ENCODE assay signal across 8 mouse cellular contexts in the genomic region with DNA sequence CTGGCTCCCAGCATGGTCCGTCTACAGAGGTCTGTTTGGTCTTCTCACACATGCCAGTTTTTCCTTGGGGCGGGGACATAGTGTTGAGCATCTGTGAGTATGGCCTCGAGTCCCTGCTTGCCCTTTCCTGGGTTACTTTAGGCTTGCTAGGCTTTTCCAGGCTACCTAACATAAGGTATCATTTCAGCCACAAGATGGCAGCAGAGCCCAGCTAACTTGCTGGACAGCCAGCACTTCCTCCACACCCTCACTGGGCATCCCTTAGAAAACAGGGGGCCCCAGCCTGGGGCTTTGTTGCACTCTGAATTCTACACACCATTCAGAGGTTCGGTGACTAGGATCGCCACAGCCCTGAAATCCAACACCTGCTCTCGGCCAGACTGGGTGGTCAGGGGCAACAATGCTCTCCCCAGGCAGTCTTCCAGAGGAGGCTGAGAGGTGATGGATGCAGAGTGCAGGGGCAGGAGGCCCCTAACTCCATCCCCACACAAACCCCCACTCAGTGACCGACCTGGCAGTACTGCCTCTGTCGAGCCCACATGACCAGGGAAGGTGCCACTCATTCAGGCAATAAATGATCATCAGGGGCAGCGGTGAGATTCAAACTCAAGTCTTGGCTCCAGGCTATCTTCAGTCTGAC. TPM values are rescaled to one million over a fixed set of nuclear protein-coding genes. Genes with fewer than 3 reads are reported as not detected.
A peak's percentile ranks its signal among the peaks of the same experiment; 100 is the strongest.
DNase-seq lines count a peak whose midpoint lies in the region; ATAC-seq lines count a peak whose summit lies in the region.

No protein-coding gene starts in this region.

- intact Hi-C loops in heart, postnatal 36 days (cut with DNase I) = loop anchor here (1.0 to 5.0 kb wide), 4 partner anchors 270 to 1075 kb away; no protein-coding TSS in a partner anchor

- DNase-seq in CD8-positive naive resting alpha-beta T cell, adult 2 months (ENCODE audit: low read depth in 2 of 2, low spot score in 2 of 2) = peak; percentile 57 to 69
- DNase-seq in brain, adult 2 months (ENCODE audit: low read depth, low spot score) = peak; percentile 86
- DNase-seq in heart, postnatal 36 days = peak; percentile 79 to 84
- peak; percentile 37 for DNase-seq in large intestine, adult 2 months (ENCODE audit: low read depth, low spot score)
- peak; percentile 63 to 73 for DNase-seq in lung, adult 18-20 months
- peak; percentile 48 to 88 for DNase-seq in thymus, postnatal 10 days (ENCODE audit: low spot score in 2 of 2)

- ATAC-seq in erythroid progenitor cell, adult 5-6 weeks (replicated peaks; ENCODE audit: low FRiP score, poor library complexity, severe bottlenecking) = peak; percentile 65; the same call in 1 of the 2 replicates
- ATAC-seq in neutrophil, adult 5-6 weeks (ENCODE audit: extremely low read depth, insufficient number of reproducible peaks, low FRiP score, poor library complexity, severe bottlenecking) = peak; percentile 74

- 21% methylated on average over 9 of the region's 9 CpGs for WGBS in large intestine, adult 2 months

RNA-seq across cellular contexts. Expression of gene Akna, which starts 14.3 kb away (rescaled TPM):
- 18.7 and 26.4 TPM in 2 replicates for total RNA-seq in erythroid progenitor cell, adult 5-6 weeks (2015; ENCODE audit: low replicate concordance)
- 12.0 and 13.1 TPM in 2 replicates for total RNA-seq in erythroid progenitor cell, adult 5-6 weeks (2017; ENCODE audit: low replicate concordance)
- 1 to 10 TPM; 3.6 to 4.0 TPM for total RNA-seq in heart, postnatal 36 days (2021)
- 7.6 and 8.7 TPM in 2 replicates for polyA plus RNA-seq in large intestine, adult 2 months (2012; rRNA removed)
- total RNA-seq in neutrophil, adult 5-6 weeks (2017) = 186 and 189 TPM in 2 replicates

RNA-seq across cellular contexts. Expression of gene Orm2, which starts 55.2 kb away (rescaled TPM):
- not detected in 2 replicates for total RNA-seq in erythroid progenitor cell, adult 5-6 weeks (2015; ENCODE audit: low replicate concordance)
- total RNA-seq in erythroid progenitor cell, adult 5-6 weeks (2017; ENCODE audit: low replicate concordance) = not detected in 2 replicates
- not detected for total RNA-seq in heart, postnatal 36 days (2021)
- polyA plus RNA-seq in large intestine, adult 2 months (2012; rRNA removed) = 0.15 and 0.21 TPM in 2 replicates
- not detected in 2 replicates for total RNA-seq in neutrophil, adult 5-6 weeks (2017)

Comparison
In these comparisons a context has a peak if more than half of its experiments do, and no peak if none do; other contexts are left out.
1. Peak in every context shown above with its lines: DNase-seq and ATAC-seq.